Mouse (Mus musculus): ENCODE results near the gene Ankdd1b.

Gene Ankdd1b

DNA sequence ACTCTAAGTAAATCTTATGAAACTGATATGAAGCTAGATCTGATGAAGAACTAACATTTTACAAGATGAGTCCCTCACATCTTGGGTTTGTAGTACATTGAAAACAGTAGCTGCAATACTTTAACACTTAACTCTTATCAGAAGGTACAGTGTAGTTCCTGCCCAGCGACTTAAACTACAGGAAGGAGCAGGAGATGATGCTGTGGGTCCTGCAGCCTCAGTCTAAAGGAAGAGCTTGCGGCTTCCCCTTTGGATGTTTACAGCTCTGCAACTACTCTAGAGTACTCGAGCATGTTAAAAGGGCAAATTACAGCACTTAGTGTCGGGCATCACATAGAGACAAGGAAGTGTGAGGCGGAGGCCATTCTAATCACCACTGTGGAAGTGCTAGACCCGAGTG lies 35.3 kb upstream of the Ankdd1b start:
- Histone ChIP-seq H3K36me3 (ENCODE audit: insufficient read depth, low read length) (peaks cover 52% of the 10 kb centered on the region), H3K27me3 (ENCODE audit: insufficient read depth, low read length) (no peaks in the 10 kb centered on the region), H3K4me1 (replicated peaks; ENCODE audit: low read depth, low read length) (no peaks in the 10 kb centered on the region), H3K4me3 (replicated peaks; ENCODE audit: low read length) (no peak overlapping the region), H3K9me3 (ENCODE audit: low read length) (no peaks in the 10 kb centered on the region)
- TF ChIP-seq CTCF (conservative IDR thresholded peaks at IDR 0.05; ENCODE audit: low read length) (no peak), NANOG (IDR thresholded peaks at IDR 0.05; ENCODE audit: borderline replicate concordance, low read length) (no peak), POU5F1 (IDR thresholded peaks at IDR 0.05; ENCODE audit: borderline replicate concordance, low read length) (no peak)

DNA sequence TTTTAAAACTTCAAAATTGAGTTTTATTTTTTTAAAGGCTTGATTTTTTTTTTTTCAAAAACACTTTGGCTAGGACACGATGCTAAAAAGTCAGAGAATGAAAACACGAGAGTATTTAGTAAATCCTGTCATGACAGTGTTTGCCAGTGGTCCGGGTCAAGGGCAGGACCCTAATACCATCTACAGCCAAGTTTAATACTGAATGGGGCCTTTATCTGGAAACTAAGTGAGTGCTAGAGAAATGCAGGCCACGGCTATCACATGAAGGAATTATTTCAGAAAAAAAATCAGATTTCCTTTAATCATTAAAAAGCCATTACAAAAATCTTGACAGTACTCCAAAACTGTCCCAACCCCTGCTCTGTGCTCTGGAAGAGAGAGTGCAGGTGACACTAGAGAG lies 34.7 kb upstream of the Ankdd1b start:
- H3K9me3 ChIP-seq (ENCODE audit: low read length), result no peaks in the 10 kb centered on the region
- H3K27me3 ChIP-seq (ENCODE audit: insufficient read depth, low read length), result no peaks in the 10 kb centered on the region
- H3K4me3 ChIP-seq (replicated peaks; ENCODE audit: low read length), result no peak overlapping the region
- H3K36me3 ChIP-seq (ENCODE audit: insufficient read depth, low read length), result peaks cover 52% of the 10 kb centered on the region
- TF ChIP-seq POU5F1 (IDR thresholded peaks at IDR 0.05; ENCODE audit: borderline replicate concordance, low read length) (no peak), CTCF (conservative IDR thresholded peaks at IDR 0.05; ENCODE audit: low read length) (no peak), NANOG (IDR thresholded peaks at IDR 0.05; ENCODE audit: borderline replicate concordance, low read length) (no peak)
- no peaks in the 10 kb centered on the region for H3K4me1 ChIP-seq (replicated peaks; ENCODE audit: low read depth, low read length)

DNA sequence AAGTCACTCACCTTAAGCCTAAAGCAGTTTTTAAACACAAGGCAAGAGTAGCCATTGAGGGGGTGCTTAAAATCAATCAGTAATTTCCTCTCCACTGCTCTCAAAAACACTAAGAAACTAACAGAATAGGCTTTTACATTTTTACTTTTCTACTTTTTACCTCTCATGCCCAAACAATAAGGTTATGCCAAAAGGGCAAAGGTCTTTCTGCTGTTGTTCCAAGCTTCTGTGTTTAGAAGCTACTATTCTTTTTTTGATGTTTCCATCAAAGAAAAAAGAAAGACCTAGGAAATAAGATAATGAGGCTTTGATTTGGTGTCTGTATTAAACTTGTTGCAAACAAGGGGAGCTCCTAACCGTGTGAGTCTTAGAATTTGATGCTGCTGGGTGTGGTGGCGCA lies 28.9 kb upstream of the Ankdd1b start:
- H3K4me3 ChIP-seq (replicated peaks; ENCODE audit: low read length), result no peak overlapping the region
- H3K36me3 ChIP-seq (ENCODE audit: insufficient read depth, low read length), result peaks cover 55% of the 10 kb centered on the region
- peaks cover 7% of the 10 kb centered on the region for H3K4me1 ChIP-seq (replicated peaks; ENCODE audit: low read depth, low read length)
- no peaks in the 10 kb centered on the region for H3K9me3 ChIP-seq (ENCODE audit: low read length)
- TF ChIP-seq CTCF (conservative IDR thresholded peaks at IDR 0.05; ENCODE audit: low read length), result no peak
- TF ChIP-seq NANOG (IDR thresholded peaks at IDR 0.05; ENCODE audit: borderline replicate concordance, low read length), result no peak
- TF ChIP-seq POU5F1 (IDR thresholded peaks at IDR 0.05; ENCODE audit: borderline replicate concordance, low read length), result no peak
- no peaks in the 10 kb centered on the region for H3K27me3 ChIP-seq (ENCODE audit: insufficient read depth, low read length)

DNA sequence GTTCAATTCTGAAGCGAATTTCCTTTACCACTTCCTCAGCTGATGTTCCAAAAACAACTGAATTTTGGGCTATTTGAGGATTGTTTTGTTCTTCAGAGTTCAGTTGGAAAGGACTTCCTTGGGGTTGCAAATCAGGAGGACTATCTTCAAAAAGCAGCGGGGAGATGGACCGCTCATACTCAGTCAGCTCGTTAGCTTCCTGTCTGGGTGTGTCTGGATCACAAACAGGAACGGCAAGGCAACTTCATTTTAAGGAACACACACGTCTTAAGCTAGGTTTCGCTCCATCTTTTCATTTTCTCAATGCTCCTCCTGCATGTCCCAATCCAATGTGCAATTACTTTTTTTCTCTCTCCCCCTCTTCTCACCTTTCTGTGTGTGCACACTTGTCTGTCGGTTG lies 25.6 kb upstream of the Ankdd1b start:
- TF ChIP-seq CTCF (conservative IDR thresholded peaks at IDR 0.05; ENCODE audit: low read length) (no peak), POU5F1 (IDR thresholded peaks at IDR 0.05; ENCODE audit: borderline replicate concordance, low read length) (no peak), NANOG (IDR thresholded peaks at IDR 0.05; ENCODE audit: borderline replicate concordance, low read length) (no peak)
- peaks cover 7% of the 10 kb centered on the region for H3K4me1 ChIP-seq (replicated peaks; ENCODE audit: low read depth, low read length)

DNA sequence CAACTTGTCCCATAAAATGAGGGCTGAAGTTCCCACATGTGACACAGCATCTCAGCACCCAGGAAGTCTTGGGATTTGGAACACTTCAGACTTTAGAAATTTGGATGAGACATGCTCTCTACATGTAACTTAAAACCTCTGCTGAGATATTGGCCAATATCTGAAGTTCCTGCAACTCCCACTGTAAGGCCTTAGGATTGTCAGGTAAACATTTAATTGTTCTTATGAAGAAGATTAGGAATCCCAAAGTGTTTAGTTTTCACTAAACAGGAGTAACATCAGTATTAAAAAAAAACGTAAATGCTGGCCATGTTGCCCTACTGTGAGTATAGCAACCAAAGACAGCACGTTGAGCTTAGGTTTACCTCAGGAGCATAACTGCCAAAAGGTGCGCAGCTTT lies 19.4 kb upstream of the Ankdd1b start, which contains the start of gene Gm17622:
TSS of gene Gm17622 (plus strand) at position 301 of the 400 bp plus-strand sequence.
- H3K4me1 ChIP-seq (replicated peaks; ENCODE audit: low read depth, low read length), result no peaks in the 10 kb centered on the region
- no peaks in the 10 kb centered on the region for H3K27me3 ChIP-seq (ENCODE audit: insufficient read depth, low read length)
- no peak within 1 kb of the TSS for H3K4me3 ChIP-seq (replicated peaks; ENCODE audit: low read length)
- TF ChIP-seq POU5F1 (IDR thresholded peaks at IDR 0.05; ENCODE audit: borderline replicate concordance, low read length) (no peak), NANOG (IDR thresholded peaks at IDR 0.05; ENCODE audit: borderline replicate concordance, low read length) (no peak), CTCF (conservative IDR thresholded peaks at IDR 0.05; ENCODE audit: low read length) (no peak)
- H3K36me3 ChIP-seq (ENCODE audit: insufficient read depth, low read length), result peaks cover 52% of the 10 kb centered on the region
- H3K9me3 ChIP-seq (ENCODE audit: low read length), result peaks cover 2% of the 10 kb centered on the region; the same call in 1 of the 2 replicates

More for the DNA sequence above, 25.6 kb upstream of the Ankdd1b start:
- Histone ChIP-seq H3K27me3 (ENCODE audit: insufficient read depth, low read length) (no peaks in the 10 kb centered on the region), H3K9me3 (ENCODE audit: low read length) (no peaks in the 10 kb centered on the region), H3K4me3 (replicated peaks; ENCODE audit: low read length) (no peak overlapping the region), H3K36me3 (ENCODE audit: insufficient read depth, low read length) (peaks cover 48% of the 10 kb centered on the region)

DNA sequence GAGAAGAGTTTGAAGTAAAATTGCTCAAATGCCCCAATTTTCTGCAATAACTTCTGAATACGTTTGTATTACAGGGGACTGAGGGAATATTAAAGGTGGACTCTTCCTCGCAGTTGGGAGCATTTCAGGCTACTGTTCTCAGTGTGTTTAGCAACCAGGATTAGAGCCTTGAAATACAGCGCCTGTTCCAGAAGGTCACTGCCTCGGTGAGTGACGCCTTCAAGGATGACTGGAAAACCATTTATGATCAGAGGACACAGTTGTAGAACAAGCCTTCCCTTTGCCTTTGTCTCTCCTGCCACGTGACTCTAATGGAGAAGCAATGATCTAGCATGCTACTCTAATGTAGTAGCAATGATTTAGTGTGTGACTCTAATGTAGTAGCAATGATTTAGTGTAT lies 17.0 kb upstream of the Ankdd1b start:
- Histone ChIP-seq H3K36me3 (ENCODE audit: insufficient read depth, low read length) (peaks cover 67% of the 10 kb centered on the region), H3K4me3 (replicated peaks; ENCODE audit: low read length) (no peak overlapping the region), H3K9me3 (ENCODE audit: low read length) (peaks cover 4% of the 10 kb centered on the region; the same call in 1 of the 2 replicates), H3K27me3 (ENCODE audit: insufficient read depth, low read length) (no peaks in the 10 kb centered on the region), H3K4me1 (replicated peaks; ENCODE audit: low read depth, low read length) (no peaks in the 10 kb centered on the region)
- TF ChIP-seq CTCF (conservative IDR thresholded peaks at IDR 0.05; ENCODE audit: low read length) (no peak), NANOG (IDR thresholded peaks at IDR 0.05; ENCODE audit: borderline replicate concordance, low read length) (no peak), POU5F1 (IDR thresholded peaks at IDR 0.05; ENCODE audit: borderline replicate concordance, low read length) (no peak)

DNA sequence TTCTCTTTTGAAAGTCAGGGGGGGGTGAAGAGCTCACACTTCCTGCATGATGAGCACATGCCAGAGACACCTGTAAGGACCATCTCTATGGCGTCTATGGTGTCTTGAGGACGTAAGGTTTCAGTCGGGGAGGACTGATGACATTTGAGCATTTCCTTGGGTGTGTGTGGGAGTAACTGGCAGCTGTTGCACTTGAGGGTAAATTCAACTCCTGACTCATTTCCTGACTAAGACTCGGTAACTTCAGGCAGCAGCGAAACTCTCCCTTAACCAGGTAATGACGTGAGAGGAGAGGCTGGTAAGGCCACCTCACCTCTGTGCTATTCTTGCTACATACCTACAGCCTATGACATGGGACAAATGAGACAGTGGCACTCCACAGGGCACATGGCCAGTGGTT lies 16.2 kb upstream of the Ankdd1b start:
- Histone ChIP-seq H3K9me3 (ENCODE audit: low read length) (peaks cover 4% of the 10 kb centered on the region; the same call in 1 of the 2 replicates), H3K27me3 (ENCODE audit: insufficient read depth, low read length) (no peaks in the 10 kb centered on the region), H3K4me3 (replicated peaks; ENCODE audit: low read length) (no peak overlapping the region), H3K4me1 (replicated peaks; ENCODE audit: low read depth, low read length) (no peaks in the 10 kb centered on the region), H3K36me3 (ENCODE audit: insufficient read depth, low read length) (peaks cover 74% of the 10 kb centered on the region)
- TF ChIP-seq NANOG (IDR thresholded peaks at IDR 0.05; ENCODE audit: borderline replicate concordance, low read length) (no peak), POU5F1 (IDR thresholded peaks at IDR 0.05; ENCODE audit: borderline replicate concordance, low read length) (no peak), CTCF (conservative IDR thresholded peaks at IDR 0.05; ENCODE audit: low read length) (no peak)

DNA sequence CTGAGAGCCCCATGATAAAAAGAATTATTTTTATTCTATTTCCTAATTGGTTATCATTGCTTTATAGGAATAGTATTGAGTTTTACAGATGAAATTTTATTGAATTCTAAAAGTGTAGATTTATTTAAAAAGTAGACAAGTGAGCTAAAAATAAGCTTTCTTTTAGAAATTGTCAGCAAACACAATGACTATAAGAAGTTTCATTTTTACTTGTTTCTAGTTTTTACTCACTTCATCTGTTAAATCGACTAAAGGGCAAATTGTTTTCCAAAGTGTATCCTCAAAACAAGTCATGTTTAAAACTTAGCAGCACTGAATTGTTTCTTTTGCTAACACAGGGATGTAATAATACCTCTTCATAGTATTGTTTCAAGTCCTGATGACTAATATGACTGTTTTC lies 8.0 kb upstream of the Ankdd1b start:
- H3K9me3 ChIP-seq (ENCODE audit: low read length), result no peaks in the 10 kb centered on the region
- H3K4me3 ChIP-seq (replicated peaks; ENCODE audit: low read length), result no peak overlapping the region
- H3K36me3 ChIP-seq (ENCODE audit: insufficient read depth, low read length), result peaks cover 30% of the 10 kb centered on the region
- no peak for TF ChIP-seq NANOG (IDR thresholded peaks at IDR 0.05; ENCODE audit: borderline replicate concordance, low read length)
- TF ChIP-seq POU5F1 (IDR thresholded peaks at IDR 0.05; ENCODE audit: borderline replicate concordance, low read length), result no peak
- TF ChIP-seq CTCF (conservative IDR thresholded peaks at IDR 0.05; ENCODE audit: low read length), result no peak
- H3K27me3 ChIP-seq (ENCODE audit: insufficient read depth, low read length), result no peaks in the 10 kb centered on the region
- no peaks in the 10 kb centered on the region for H3K4me1 ChIP-seq (replicated peaks; ENCODE audit: low read depth, low read length)

DNA sequence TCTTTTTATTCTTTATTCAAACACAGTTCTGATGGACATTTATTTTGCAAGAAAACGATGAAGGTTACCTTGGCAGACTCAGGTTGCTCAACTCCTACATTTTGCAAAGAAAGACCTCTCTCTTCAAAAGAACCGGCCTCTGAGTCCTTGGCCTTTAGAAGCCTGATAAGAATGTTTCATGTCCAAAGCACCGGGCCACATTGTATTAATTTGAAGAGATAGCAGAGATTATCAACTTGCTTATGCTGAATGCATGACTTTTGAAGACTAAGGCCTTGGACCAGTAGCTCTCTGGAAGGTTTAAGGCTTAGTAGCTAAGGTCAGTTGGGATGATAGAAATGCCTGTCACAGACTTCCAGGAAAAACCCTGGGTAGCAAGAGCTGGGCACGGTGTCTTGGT lies 6.2 kb upstream of the Ankdd1b start:
- Histone ChIP-seq H3K4me1 (replicated peaks; ENCODE audit: low read depth, low read length) (no peaks in the 10 kb centered on the region), H3K4me3 (replicated peaks; ENCODE audit: low read length) (no peak overlapping the region), H3K27me3 (ENCODE audit: insufficient read depth, low read length) (no peaks in the 10 kb centered on the region), H3K9me3 (ENCODE audit: low read length) (no peaks in the 10 kb centered on the region), H3K36me3 (ENCODE audit: insufficient read depth, low read length) (peaks cover 14% of the 10 kb centered on the region)
- TF ChIP-seq NANOG (IDR thresholded peaks at IDR 0.05; ENCODE audit: borderline replicate concordance, low read length), result no peak
- TF ChIP-seq CTCF (conservative IDR thresholded peaks at IDR 0.05; ENCODE audit: low read length), result no peak
